Mouse (Mus musculus) G1E (cell line): ENCODE measurements around the gene Vmp1.

Experiments used
- CTCF ChIP-seq: IDR thresholded peaks from 2 replicates; pipeline ENCODE4 v1.5.1; 2012; ENCODE audit warnings: low read depth, low read length, inconsistent platforms, mixed read lengths
- POLR2AphosphoS5 ChIP-seq: IDR thresholded peaks from 2 replicates; pipeline ENCODE4 v1.6.1; 2012; ENCODE audit warnings: low read depth, low read length, inconsistent platforms; ENCODE audit not compliant: insufficient replicate concordance
- TAL1 ChIP-seq: conservative IDR thresholded peaks from 2 replicates; pipeline ENCODE4 v1.6.1; 2012; ENCODE audit warnings: low read depth, low read length, inconsistent platforms, mixed read lengths

DNA sequence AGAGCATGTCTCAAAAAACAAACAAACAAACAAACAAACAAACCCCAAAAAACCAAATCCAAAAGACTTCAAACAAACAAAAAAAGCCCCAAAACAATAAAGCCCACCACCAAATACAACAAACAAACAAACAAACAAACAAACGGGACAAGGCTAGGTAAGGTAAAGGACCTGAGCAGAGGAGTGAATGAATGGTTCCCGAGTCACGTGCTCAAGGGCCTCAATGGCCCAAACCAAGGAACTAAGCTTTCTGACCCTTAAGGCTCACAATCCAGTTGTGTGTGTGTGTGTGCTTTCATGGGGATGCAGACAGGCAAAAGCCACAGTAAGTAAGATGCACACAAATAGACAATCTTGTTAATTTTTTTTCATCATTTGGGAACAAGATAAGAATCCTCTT, 79.3 kb downstream of the Vmp1 start:
- no peak for TF ChIP-seq CTCF
- TF ChIP-seq TAL1: no peak
- no peak for TF ChIP-seq POLR2AphosphoS5
